Mouse (Mus musculus) testis, adult 2 months (tissue): ENCODE results near the gene Elp5.

Experiments used
- CTCF ChIP-seq: fragments of 200-500 bp; IDR thresholded peaks from 2 replicates; pipeline ENCODE4 v1.5.1; 2012; ENCODE audit warnings: low read depth, mild to moderate bottlenecking, inconsistent platforms, low read length, moderate library complexity; ENCODE audit not compliant: control insufficient read depth, insufficient read depth, insufficient replicate concordance
- POLR2A ChIP-seq: fragments of 200-500 bp; IDR thresholded peaks from 2 replicates; pipeline ENCODE4 v1.6.1; 2012; ENCODE audit warnings: low read depth, mild to moderate bottlenecking, inconsistent platforms, low read length, moderate library complexity; ENCODE audit not compliant: control insufficient read depth

DNA sequence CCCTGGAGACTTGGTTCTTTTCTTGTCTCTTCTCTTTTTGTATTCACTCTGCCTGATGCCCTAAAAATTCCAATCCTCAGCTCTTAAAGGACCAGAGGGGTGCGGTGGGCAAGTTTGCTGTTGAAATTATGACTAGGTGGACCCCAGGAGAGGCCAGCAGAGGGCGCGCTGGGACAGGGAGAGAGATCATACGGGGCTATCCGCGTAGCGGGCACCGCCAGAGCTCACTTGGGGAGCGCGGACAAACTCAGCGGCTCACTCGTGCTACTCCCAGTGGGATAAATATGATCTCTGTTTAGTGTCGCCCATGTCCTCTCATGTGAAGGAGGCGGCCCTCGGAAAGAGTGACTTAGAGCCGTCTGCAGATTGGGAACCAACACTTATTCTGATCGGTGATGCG, 48.1 kb downstream of the Elp5 start:
- TF ChIP-seq CTCF: peak; percentile 87
- 0 out of 2 replicates have a peak, but pooled peaks have one; percentile 40 for TF ChIP-seq POLR2A
